Mouse (Mus musculus) forebrain, embryonic 16.5 days (tissue): ENCODE measurements at regions not wholly inside any gene's neighbourhood (a gene's known extent, or its start where the extent isn't known, plus 50 kb on each side); places are given as distances from the start of the nearest gene placed in this dataset.

Source experiments
- ATAC-seq: fragments of 200-750 bp; cut with Nextera tagmentation; 2 replicates; pipeline ENCODE4 v1.8.0; 2017; ENCODE audit warnings: mild to moderate bottlenecking, moderate library complexity
- H3K27ac ChIP-seq: fragments of 300-500 bp; sonication (generic); 2 replicates; pipeline ENCODE4 v1.5.1; 2014; ENCODE audit warnings: low read length, control low read depth
- H3K27me3 ChIP-seq: fragments of 300-500 bp; sonication (generic); replicated peaks from 2 replicates; pipeline ENCODE4 v1.6.1; 2014; ENCODE audit warnings: low read length; ENCODE audit not compliant: control insufficient read depth, insufficient read depth
- H3K36me3 ChIP-seq: fragments of 300-500 bp; sonication (generic); 2 replicates; pipeline ENCODE4 v1.6.1; 2014; ENCODE audit not compliant: control insufficient read depth, insufficient read depth
- H3K4me1 ChIP-seq: fragments of 300-500 bp; sonication (generic); replicated peaks from 2 replicates; pipeline ENCODE4 v1.6.1; 2014; ENCODE audit warnings: low read length; ENCODE audit not compliant: control insufficient read depth, insufficient read depth
- H3K4me2 ChIP-seq: fragments of 300-500 bp; sonication (generic); 2 replicates; pipeline ENCODE4 v1.6.1; 2014; ENCODE audit warnings: mild to moderate bottlenecking, low read length, control low read depth
- H3K4me3 ChIP-seq: fragments of 300-500 bp; sonication (generic); replicated peaks from 2 replicates; pipeline ENCODE4 v1.5.1; 2014; ENCODE audit warnings: mild to moderate bottlenecking, low read length, control low read depth
- H3K9ac ChIP-seq: fragments of 300-500 bp; sonication (generic); replicated peaks from 2 replicates; pipeline ENCODE4 v1.6.1; 2014; ENCODE audit warnings: low read depth, low read length, control low read depth
- H3K9me3 ChIP-seq: fragments of 300-500 bp; sonication (generic); 2 replicates; pipeline ENCODE4 v1.6.1; 2016; ENCODE audit warnings: low read length; ENCODE audit not compliant: control insufficient read depth
- WGBS: fragments of 180-500 bp; shearing (Covaris S2); extraction: QIAGEN DNeasy Blood & Tissue Kit; methylation state at CpG from one replicate; pipeline ENCODE4 v1.1.7; 2014; 5-methylcytosine and 5-hydroxymethylcytosine counted together

GRCm38 (mm10) chr1:142605224-142605623, 1035.2 kb upstream of the B3galt2 start:
- H3K36me3 ChIP-seq, result no peaks in the 10 kb centered on the region
- H3K27ac ChIP-seq, result no peak overlapping the region
- H3K4me3 ChIP-seq, result no peak overlapping the region
- H3K4me1 ChIP-seq, result no peaks in the 10 kb centered on the region
- no peak for ATAC-seq
- no peaks in the 10 kb centered on the region for H3K27me3 ChIP-seq
- no peaks in the 10 kb centered on the region for H3K9me3 ChIP-seq
- H3K9ac ChIP-seq, result no peak overlapping the region
- H3K4me2 ChIP-seq, result no peak overlapping the region
- WGBS, result 63% methylated on average over 2 of the region's 2 CpGs

DNA sequence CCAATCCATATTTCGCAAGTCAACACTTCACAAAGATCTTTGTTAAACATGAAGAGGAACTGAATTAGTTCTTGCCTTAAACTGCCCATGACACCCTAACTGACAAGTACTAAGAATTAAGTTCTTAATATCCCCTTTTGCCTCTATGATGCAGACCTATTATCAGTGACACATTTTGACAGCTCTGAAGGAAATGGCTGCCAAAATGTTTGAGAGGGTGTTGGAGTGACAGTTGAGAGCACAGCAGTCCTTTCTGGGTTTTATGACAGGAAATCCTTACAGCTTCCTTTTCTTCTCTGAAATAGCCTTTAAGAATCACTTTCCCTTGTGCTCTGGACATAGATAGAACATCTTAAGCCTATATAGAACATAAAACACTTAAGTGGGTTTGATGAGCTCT, 1034.4 kb upstream of the B3galt2 start:
- no peaks in the 10 kb centered on the region for H3K9me3 ChIP-seq
- ATAC-seq, result no peak
- no peaks in the 10 kb centered on the region for H3K4me1 ChIP-seq
- 91% methylated on average over 1 of the region's 1 CpGs for WGBS
- no peak overlapping the region for H3K27ac ChIP-seq
- no peaks in the 10 kb centered on the region for H3K27me3 ChIP-seq
- no peak overlapping the region for H3K9ac ChIP-seq
- H3K4me2 ChIP-seq, result no peak overlapping the region
- no peaks in the 10 kb centered on the region for H3K36me3 ChIP-seq
- H3K4me3 ChIP-seq, result no peak overlapping the region

DNA sequence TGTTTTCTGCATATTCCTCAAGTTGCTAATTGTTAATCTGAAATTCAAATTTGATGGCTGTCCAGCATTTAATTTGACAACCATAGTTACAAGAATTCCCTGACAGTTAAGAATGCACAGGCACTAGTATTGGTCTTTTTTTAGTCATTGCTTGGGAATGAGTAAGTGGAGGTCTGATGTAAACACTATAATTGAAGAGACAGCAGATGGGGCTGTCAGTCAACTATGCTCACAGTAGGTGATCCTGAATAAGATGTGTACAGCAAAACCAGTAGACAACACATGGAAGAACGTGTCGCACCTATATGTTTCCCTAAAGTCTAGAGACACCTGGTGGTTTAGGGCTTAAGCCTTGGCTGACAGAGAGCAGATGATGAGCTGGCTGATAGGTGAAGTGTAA, 1019.0 kb upstream of the B3galt2 start:
- ATAC-seq, result peak; percentile 59; the same call in 1 of the 2 replicates
- 62% methylated on average over 2 of the region's 2 CpGs for WGBS
- no peaks in the 10 kb centered on the region for H3K27me3 ChIP-seq
- no peaks in the 10 kb centered on the region for H3K9me3 ChIP-seq
- H3K36me3 ChIP-seq, result no peaks in the 10 kb centered on the region
- no peak overlapping the region for H3K4me2 ChIP-seq
- H3K4me1 ChIP-seq, result no peaks in the 10 kb centered on the region
- no peak overlapping the region for H3K9ac ChIP-seq
- no peak overlapping the region for H3K4me3 ChIP-seq
- no peak overlapping the region for H3K27ac ChIP-seq

GRCm38 (mm10) chr1:142624303-142624702, 1016.2 kb upstream of the B3galt2 start:
- Histone ChIP-seq H3K9ac (no peak overlapping the region), H3K9me3 (no peaks in the 10 kb centered on the region), H3K4me2 (no peak overlapping the region), H3K36me3 (no peaks in the 10 kb centered on the region), H3K27ac (no peak overlapping the region), H3K4me1 (no peaks in the 10 kb centered on the region), H3K4me3 (no peak overlapping the region), H3K27me3 (no peaks in the 10 kb centered on the region)
- 28% methylated on average over 4 of the region's 4 CpGs for WGBS
- ATAC-seq, result no peak

DNA sequence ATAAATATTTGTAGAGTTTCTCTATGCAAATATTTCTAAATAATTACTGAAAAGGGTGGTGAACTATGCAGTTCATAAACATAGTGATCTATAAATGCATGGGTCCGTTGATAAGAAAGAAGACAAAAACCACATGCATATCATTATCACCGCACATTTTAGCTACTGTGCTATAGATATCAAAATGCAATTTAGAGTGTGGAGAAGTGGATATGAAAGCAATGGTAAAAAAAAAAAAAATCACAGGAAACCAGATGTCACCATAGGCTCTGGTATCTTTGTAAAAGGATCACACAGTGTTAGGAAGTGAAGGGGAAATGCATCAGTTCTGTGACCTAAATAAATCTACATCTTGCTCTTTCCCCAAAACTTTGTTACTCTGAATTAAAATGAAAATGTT, 985.2 kb upstream of the B3galt2 start:
- no peak overlapping the region for H3K9ac ChIP-seq
- H3K9me3 ChIP-seq, result no peaks in the 10 kb centered on the region
- no peaks in the 10 kb centered on the region for H3K4me1 ChIP-seq
- no peak overlapping the region for H3K27ac ChIP-seq
- H3K36me3 ChIP-seq, result no peaks in the 10 kb centered on the region
- no peak for ATAC-seq
- H3K27me3 ChIP-seq, result no peaks in the 10 kb centered on the region
- H3K4me2 ChIP-seq, result no peak overlapping the region
- 82% methylated on average over 2 of the region's 2 CpGs for WGBS
- H3K4me3 ChIP-seq, result no peak overlapping the region

DNA sequence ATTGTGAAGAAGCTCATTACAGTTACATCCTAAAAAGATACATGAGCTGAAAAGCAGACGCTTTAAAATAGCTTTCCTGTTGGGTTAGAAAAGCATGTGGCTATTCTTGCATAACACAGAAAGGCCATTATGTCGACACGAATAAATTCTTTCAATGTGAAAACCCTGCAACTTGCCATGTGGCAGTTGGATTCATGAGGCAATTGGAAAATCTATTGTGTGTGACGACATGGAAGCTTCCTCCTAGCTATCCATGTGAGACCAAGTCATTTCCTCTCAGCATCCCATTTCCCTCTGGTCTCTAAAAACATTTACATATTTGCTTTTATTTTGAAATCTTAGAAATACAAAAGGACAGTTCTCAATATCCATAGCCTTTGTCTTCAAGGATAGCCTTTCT, 975.2 kb upstream of the B3galt2 start:
- H3K4me2 ChIP-seq, result no peak overlapping the region
- no peaks in the 10 kb centered on the region for H3K36me3 ChIP-seq
- no peak overlapping the region for H3K27ac ChIP-seq
- H3K4me3 ChIP-seq, result no peak overlapping the region
- no peaks in the 10 kb centered on the region for H3K27me3 ChIP-seq
- no peak overlapping the region for H3K9ac ChIP-seq
- WGBS, result 71% methylated on average over 4 of the region's 4 CpGs
- no peak for ATAC-seq
- no peaks in the 10 kb centered on the region for H3K4me1 ChIP-seq
- H3K9me3 ChIP-seq, result no peaks in the 10 kb centered on the region

GRCm38 (mm10) chr1:142679917-142680316, 960.5 kb upstream of the B3galt2 start:
- H3K9ac ChIP-seq, result no peak overlapping the region
- whole genome bisulfite sequencing, result 73% methylated on average over 3 of the region's 3 CpGs
- no peak for ATAC-seq
- no peak overlapping the region for H3K4me3 ChIP-seq
- no peaks in the 10 kb centered on the region for H3K9me3 ChIP-seq
- H3K27me3 ChIP-seq, result no peaks in the 10 kb centered on the region
- no peaks in the 10 kb centered on the region for H3K36me3 ChIP-seq
- H3K4me1 ChIP-seq, result no peaks in the 10 kb centered on the region
- H3K27ac ChIP-seq, result no peak overlapping the region
- no peak overlapping the region for H3K4me2 ChIP-seq

GRCm38 (mm10) chr1:142688828-142689227, 951.6 kb upstream of the B3galt2 start:
- Histone ChIP-seq H3K4me1 (no peaks in the 10 kb centered on the region), H3K4me2 (no peak overlapping the region), H3K9ac (no peak overlapping the region), H3K36me3 (no peaks in the 10 kb centered on the region), H3K9me3 (no peaks in the 10 kb centered on the region), H3K4me3 (no peak overlapping the region), H3K27me3 (no peaks in the 10 kb centered on the region), H3K27ac (no peak overlapping the region)
- no peak for ATAC-seq

GRCm38 (mm10) chr1:142695179-142695578, 945.3 kb upstream of the B3galt2 start:
- H3K4me2 ChIP-seq, result no peak overlapping the region
- H3K4me1 ChIP-seq, result no peaks in the 10 kb centered on the region
- H3K27ac ChIP-seq, result no peak overlapping the region
- H3K9me3 ChIP-seq, result no peaks in the 10 kb centered on the region
- H3K4me3 ChIP-seq, result no peak overlapping the region
- H3K36me3 ChIP-seq, result no peaks in the 10 kb centered on the region
- no peaks in the 10 kb centered on the region for H3K27me3 ChIP-seq
- 78% methylated on average over 1 of the region's 1 CpGs for WGBS
- H3K9ac ChIP-seq, result no peak overlapping the region
- no peak for ATAC-seq

GRCm38 (mm10) chr1:142708263-142708662, 932.2 kb upstream of the B3galt2 start:
- WGBS, result 43% methylated on average over 2 of the region's 2 CpGs
- H3K36me3 ChIP-seq, result no peaks in the 10 kb centered on the region
- H3K4me3 ChIP-seq, result no peak overlapping the region
- H3K4me2 ChIP-seq, result no peak overlapping the region
- H3K9ac ChIP-seq, result no peak overlapping the region
- H3K27ac ChIP-seq, result no peak overlapping the region
- ATAC-seq, result no peak
- no peaks in the 10 kb centered on the region for H3K9me3 ChIP-seq
- no peaks in the 10 kb centered on the region for H3K27me3 ChIP-seq
- H3K4me1 ChIP-seq, result no peaks in the 10 kb centered on the region
